Mouse (Mus musculus) erythroblast, embryonic 14.5 days (primary cell): ENCODE measurements around the gene Glcci1.

ENCODE experiments used
- GATA1 ChIP-seq: IDR thresholded peaks from 2 replicates; pipeline ENCODE4 v1.6.1; 2012; ENCODE audit warnings: low read length, inconsistent platforms, mixed read lengths
- TAL1 ChIP-seq: IDR thresholded peaks from 3 replicates; pipeline ENCODE4 v1.6.1; 2012; ENCODE audit warnings: low read length, inconsistent platforms, mixed read lengths

- TF ChIP-seq TAL1 (no peak), GATA1 (no peak)
These were observed 12.0 kb upstream of the Glcci1 start for GRCm38 (mm10) chr6:8497234-8497867.
